Mouse (Mus musculus): ENCODE results near the gene Olfr868. TPM values are rescaled to one million over a fixed set of nuclear protein-coding genes. Genes with fewer than 3 reads are reported as not detected.

Olfr868 gene
- total RNA-seq (2023): not detected in 4 replicates

GRCm38 (mm10) chr9:20098326-20098725 is at the start of gene Olfr868:
Gene Olfr868, plus strand, starts transcription at chr9:20098626.

GRCm38 (mm10) chr9:20057462-20057861 is 41.0 kb upstream of the Olfr868 start, which contains the start of gene Olfr867:
Gene Olfr867, minus strand, starts transcription at chr9:20057562.

GRCm38 (mm10) chr9:20128709-20129108 is 30.3 kb downstream of the Olfr868 start, which contains the start of gene Olfr869:
Gene Olfr869, plus strand, starts transcription at chr9:20129009.

Other genes starting within 250 kb of the Olfr868 start
- gene Olfr860, start 248.9 kb upstream of the Olfr868 start, total RNA-seq (2023): not detected in 4 replicates
- not detected in 4 replicates for gene Olfr862, start 210.6 kb upstream of the Olfr868 start, total RNA-seq (2023)
- gene Olfr77, start 181.8 kb upstream of the Olfr868 start, total RNA-seq (2023): not detected in 4 replicates
- gene Olfr866, start 70.6 kb upstream of the Olfr868 start, total RNA-seq (2023): not detected in 4 replicates
- not detected in 4 replicates for gene Olfr867, start 41.1 kb upstream of the Olfr868 start, total RNA-seq (2023)
- gene Olfr869, start 30.4 kb downstream of the Olfr868 start, total RNA-seq (2023): not detected in 4 replicates
- not detected in 4 replicates for gene Olfr870, start 75.4 kb downstream of the Olfr868 start, total RNA-seq (2023)
- gene Olfr871, start 113.6 kb downstream of the Olfr868 start, total RNA-seq (2023): not detected in 4 replicates
- not detected in 4 replicates for gene Olfr872, start 138.5 kb downstream of the Olfr868 start, total RNA-seq (2023)
- not detected in 4 replicates for gene Olfr39, start 183.7 kb downstream of the Olfr868 start, total RNA-seq (2023)
- gene Olfr873, start 199.9 kb downstream of the Olfr868 start, total RNA-seq (2023): not detected in 4 replicates
- not detected in 4 replicates for gene Olfr18, start 237.5 kb downstream of the Olfr868 start, total RNA-seq (2023)